Mouse (Mus musculus): ENCODE measurements around the gene Abcg1.

Abcg1 gene

GRCm38 (mm10) chr17:31082296-31083078, 25.0 kb downstream of the Abcg1 start:
- no peak for DNase-seq

- DNase-seq: no peak
These were observed 28.0 kb downstream of the Abcg1 start for GRCm38 (mm10) chr17:31085519-31085918.

- DNase-seq: peak; percentile 70
These were observed 28.7 kb downstream of the Abcg1 start for GRCm38 (mm10) chr17:31086196-31086595.

GRCm38 (mm10) chr17:31088711-31089110, 31.2 kb downstream of the Abcg1 start:
- DNase-seq: no peak

GRCm38 (mm10) chr17:31089848-31090247, 32.4 kb downstream of the Abcg1 start:
- no peak for DNase-seq

- no peak for DNase-seq
These were observed 33.7 kb downstream of the Abcg1 start for GRCm38 (mm10) chr17:31091023-31091735.

- DNase-seq: no peak
These were observed 37.3 kb downstream of the Abcg1 start for GRCm38 (mm10) chr17:31094781-31095180.

GRCm38 (mm10) chr17:31095570-31095969, 38.1 kb downstream of the Abcg1 start:
- DNase-seq: peak; percentile 42

GRCm38 (mm10) chr17:31096893-31097292, 39.4 kb downstream of the Abcg1 start:
- DNase-seq: no peak

GRCm38 (mm10) chr17:31098788-31099187, 41.3 kb downstream of the Abcg1 start:
- no peak for DNase-seq

- no peak for DNase-seq
These were observed 45.6 kb downstream of the Abcg1 start for GRCm38 (mm10) chr17:31103007-31103570.

GRCm38 (mm10) chr17:31103823-31104222, 46.3 kb downstream of the Abcg1 start:
- DNase-seq: no peak

- DNase-seq: no peak
These were observed 50.9 kb downstream of the Abcg1 start for GRCm38 (mm10) chr17:31108388-31108787.

- DNase-seq: no peak
These were observed 55.8 kb downstream of the Abcg1 start for GRCm38 (mm10) chr17:31113191-31113856.

- DNase-seq: no peak
These were observed 58.6 kb downstream of the Abcg1 start for GRCm38 (mm10) chr17:31116063-31116462.

- DNase-seq: no peak
These were observed 60.5 kb downstream of the Abcg1 start for GRCm38 (mm10) chr17:31117946-31118345.

GRCm38 (mm10) chr17:31119429-31119828, 62.0 kb downstream of the Abcg1 start:
- peak; percentile 77 for DNase-seq

GRCm38 (mm10) chr17:31121975-31122374, 64.5 kb downstream of the Abcg1 start:
- DNase-seq: peak; percentile 72

- DNase-seq: peak; percentile 98
These were observed 68.2 kb downstream of the Abcg1 start for GRCm38 (mm10) chr17:31125548-31126266.

- peak; percentile 66 for DNase-seq
These were observed 71.3 kb downstream of the Abcg1 start for GRCm38 (mm10) chr17:31128708-31129318.

- DNase-seq: no peak
These were observed 72.0 kb downstream of the Abcg1 start, which contains the start of gene Tff3 for GRCm38 (mm10) chr17:31129452-31129851. Gene Tff3 (minus strand): TSS chr17:31129646.

GRCm38 (mm10) chr17:31131269-31131821, 73.9 kb downstream of the Abcg1 start:
- DNase-seq: peak; percentile 95

Measured in cerebellum, adult 11-12 months (tissue).